Mouse (Mus musculus) adrenal gland, postnatal 0 days (tissue): ENCODE measurements around the gene Pld3. TPM values are rescaled to one million over a fixed set of nuclear protein-coding genes. Genes with fewer than 3 reads are reported as not detected.

Experiments used
- polyA plus RNA-seq: library from polyadenylated mRNA; unstranded; fragments of >200 nt; fragmentation: Nextera tagmentation; extraction: Ambion mirVana; gene quantifications from 2 replicates; pipeline ENCODE4 v1.2.1, GENCODE M21; 2015

The Pld3 gene
- 109 and 167 TPM in 2 replicates for polyA plus RNA-seq

GRCm38 (mm10) chr7:27552931-27553513, at the start of gene Pld3, which contains the start of gene 2310022A10Rik:
TSS of gene Pld3 (minus strand) at chr7:27553218.
TSS of gene 2310022A10Rik (plus strand) at chr7:27553233.

GRCm38 (mm10) chr7:27591266-27592216, 38.5 kb upstream of the Pld3 start, which contains the start of gene Akt2:
TSS of gene Akt2 (plus strand) at chr7:27591552.

GRCm38 (mm10) chr7:27522967-27523366, 30.1 kb downstream of the Pld3 start, which contains the start of gene Hipk4:
TSS of gene Hipk4 (plus strand) at chr7:27523267.

GRCm38 (mm10) chr7:27499036-27499435, 54.0 kb downstream of the Pld3 start, which contains the start of gene Prx:
TSS of gene Prx (plus strand) at chr7:27499324.

GRCm38 (mm10) chr7:27486770-27487697, 66.0 kb downstream of the Pld3 start, which contains the start of gene Sertad1:
TSS of gene Sertad1 (plus strand) at chr7:27486910.

Other genes starting within 250 kb of the Pld3 start
- 59.6 and 109 TPM in 2 replicates for gene Ltbp4, start 215.5 kb downstream of the Pld3 start, polyA plus RNA-seq
- 13.6 and 13.9 TPM in 2 replicates for gene Shkbp1, start 197.2 kb downstream of the Pld3 start, polyA plus RNA-seq
- not detected in 2 replicates for gene Gm20479, start 195.8 kb downstream of the Pld3 start, polyA plus RNA-seq
- 0.23 and 0.25 TPM in 2 replicates for gene Sptbn4, start 105.5 kb downstream of the Pld3 start, polyA plus RNA-seq
- 93.1 and 109 TPM in 2 replicates for gene Blvrb, start 105.2 kb downstream of the Pld3 start, polyA plus RNA-seq
- 27.5 and 29.9 TPM in 2 replicates for gene Sertad3, start 79.5 kb downstream of the Pld3 start, polyA plus RNA-seq
- 33.7 and 41.7 TPM in 2 replicates for gene Sertad1, start 66.3 kb downstream of the Pld3 start, polyA plus RNA-seq
- 2.6 and 3.8 TPM in 2 replicates for gene Prx, start 53.9 kb downstream of the Pld3 start, polyA plus RNA-seq
- 0.28 and 0.55 TPM in 2 replicates for gene Hipk4, start 30.0 kb downstream of the Pld3 start, polyA plus RNA-seq
- gene 2310022A10Rik, start within 50 bp of the Pld3 start, polyA plus RNA-seq: 12.9 and 17.7 TPM in 2 replicates
- gene Akt2, start 38.3 kb upstream of the Pld3 start, polyA plus RNA-seq: 96.0 and 155 TPM in 2 replicates
- 3.2 and 13.0 TPM in 2 replicates for gene Ttc9b, start 100.7 kb upstream of the Pld3 start, polyA plus RNA-seq
- 13.4 and 16.1 TPM in 2 replicates for gene Map3k10, start 121.4 kb upstream of the Pld3 start, polyA plus RNA-seq
- gene Zfp607b, start 136.1 kb upstream of the Pld3 start, polyA plus RNA-seq: 4.0 and 4.9 TPM in 2 replicates
- 18.6 and 19.1 TPM in 2 replicates for gene Zfp60, start 178.2 kb upstream of the Pld3 start, polyA plus RNA-seq